Comparison of ENCODE assay signal across 20 mouse cellular contexts in the genomic region with DNA sequence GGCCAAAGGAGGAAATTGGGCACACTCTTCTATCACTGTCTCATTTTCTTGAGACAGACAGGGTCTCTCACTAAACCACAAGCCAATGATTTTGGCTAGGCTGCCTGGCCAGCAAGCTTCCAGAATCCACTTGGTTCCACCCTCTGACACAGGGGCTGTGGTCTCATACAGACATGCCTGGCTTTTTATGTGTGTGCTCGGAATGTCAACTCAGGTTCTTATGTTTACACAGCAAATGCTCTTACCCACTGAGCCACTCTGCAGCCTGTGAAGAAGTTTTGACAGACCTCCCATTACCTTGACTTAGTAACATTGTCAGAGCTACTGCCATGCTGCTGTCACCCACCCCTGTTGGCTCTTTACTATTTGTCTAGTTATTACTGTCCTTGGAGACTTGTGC. TPM values are rescaled to one million over a fixed set of nuclear protein-coding genes. Genes with fewer than 3 reads are reported as not detected.
A peak's percentile ranks its signal among the peaks of the same experiment; 100 is the strongest.
DNase-seq lines count a peak whose midpoint lies in the region; ATAC-seq and TF ChIP-seq lines count a peak whose summit lies in the region.
"Had no signal": no experiment of that assay in that cellular context is flagged by ENCODE, and none has a peak within 500 bp of the region (broad histone marks: within the 10 kb centered on the region; RNA-seq: fewer than 3 reads in every experiment).

No protein-coding gene starts in this region.

- H3K27ac ChIP-seq in liver, embryonic 15.5 days (replicated peaks) = 0 out of 2 replicates have a peak overlapping the region, but pooled peaks have one; percentile 0
- H3K27ac ChIP-seq in liver, embryonic 12.5 days = no peak overlapping the region
- H3K27ac ChIP-seq in lung, postnatal 0 days (ENCODE audit: low read length) = no peak overlapping the region
- H3K27ac ChIP-seq in stomach, embryonic 16.5 days (ENCODE audit: low read length) = no peak overlapping the region
- H3K27ac ChIP-seq: forebrain, embryonic 13.5 days; gastrocnemius, adult 2 months; heart, embryonic 13.5 days; hindbrain, embryonic 15.5 days had no signal

- no peak for TF ChIP-seq EP300 in lung, postnatal 0 days (IDR thresholded peaks at IDR 0.05)

- no peak overlapping the region for H3K4me2 ChIP-seq in liver, embryonic 15.5 days
- H3K4me2 ChIP-seq in liver, embryonic 12.5 days = no peak overlapping the region
- H3K4me2 ChIP-seq in lung, postnatal 0 days (replicated peaks; ENCODE audit: low read depth, low read length) = no peak overlapping the region
- no peak overlapping the region for H3K4me2 ChIP-seq in stomach, embryonic 16.5 days (ENCODE audit: low read depth, low read length)
- H3K4me2 ChIP-seq: forebrain, embryonic 13.5 days; heart, embryonic 13.5 days; hindbrain, embryonic 15.5 days had no signal

- peak; percentile 42 for DNase-seq in lung, postnatal 0 days (ENCODE audit: low spot score)
- DNase-seq in lung, postnatal 14 days = no peak
- DNase-seq: adrenal gland, adult 8-10 months; adrenal gland, postnatal 36 days; cerebellum, adult 2 months; cerebellum, postnatal 10 days; forebrain, postnatal 0 days; gastrocnemius, adult 2 months; gastrocnemius, postnatal 25 days; heart, postnatal 36 days had no signal

- ATAC-seq in liver, embryonic 15.5 days (ENCODE audit: insufficient read depth) = no peak
- no peak for ATAC-seq in liver, embryonic 12.5 days
- peak; percentile 70 for ATAC-seq in lung, postnatal 0 days
- ATAC-seq in stomach, embryonic 16.5 days (ENCODE audit: insufficient read depth, low FRiP score) = peak; percentile 47; the same call in 1 of the 2 replicates
- no peak for ATAC-seq in erythroblast, adult 5-6 weeks (replicated peaks; ENCODE audit: low FRiP score, poor library complexity, severe bottlenecking)
- ATAC-seq: forebrain, embryonic 13.5 days; forebrain, postnatal 0 days had no signal

- H3K27me3 ChIP-seq in liver, embryonic 15.5 days = no peaks in the 10 kb centered on the region
- no peaks in the 10 kb centered on the region for H3K27me3 ChIP-seq in liver, embryonic 12.5 days (replicated peaks)
- no peaks in the 10 kb centered on the region for H3K27me3 ChIP-seq in lung, postnatal 0 days (replicated peaks; ENCODE audit: insufficient read depth, low read length)
- H3K27me3 ChIP-seq in stomach, embryonic 16.5 days (ENCODE audit: control insufficient read depth, insufficient read depth, low read length) = no peaks in the 10 kb centered on the region
- H3K27me3 ChIP-seq: forebrain, embryonic 13.5 days; heart, embryonic 13.5 days; hindbrain, embryonic 15.5 days had no signal

- TF ChIP-seq CTCF in lung, postnatal 0 days (IDR thresholded peaks at IDR 0.05) = no peak

- no peak overlapping the region for H3K4me3 ChIP-seq in liver, embryonic 15.5 days (replicated peaks)
- no peak overlapping the region for H3K4me3 ChIP-seq in liver, embryonic 12.5 days
- H3K4me3 ChIP-seq in lung, postnatal 0 days (ENCODE audit: low read depth, low read length) = no peak overlapping the region
- H3K4me3 ChIP-seq in stomach, embryonic 16.5 days (replicated peaks; ENCODE audit: low read length) = no peak overlapping the region
- H3K4me3 ChIP-seq: forebrain, embryonic 13.5 days; gastrocnemius, adult 2 months; heart, embryonic 13.5 days; hindbrain, embryonic 15.5 days had no signal

- H3K9me3 ChIP-seq in liver, embryonic 15.5 days (replicated peaks) = no peaks in the 10 kb centered on the region
- H3K9me3 ChIP-seq in liver, embryonic 12.5 days (replicated peaks) = no peaks in the 10 kb centered on the region
- no peaks in the 10 kb centered on the region for H3K9me3 ChIP-seq in lung, postnatal 0 days (ENCODE audit: low read length)
- no peaks in the 10 kb centered on the region for H3K9me3 ChIP-seq in stomach, embryonic 16.5 days (replicated peaks; ENCODE audit: control insufficient read depth, low read length)
- H3K9me3 ChIP-seq: heart, embryonic 13.5 days; hindbrain, embryonic 15.5 days had no signal

- peaks cover 33% of the 10 kb centered on the region for H3K4me1 ChIP-seq in liver, embryonic 15.5 days (replicated peaks)
- H3K4me1 ChIP-seq in liver, embryonic 12.5 days = peaks cover 34% of the 10 kb centered on the region
- peaks cover 11% of the 10 kb centered on the region; the same call in 1 of the 2 replicates for H3K4me1 ChIP-seq in lung, postnatal 0 days (ENCODE audit: insufficient read depth, low read depth, low read length)
- peaks cover 11% of the 10 kb centered on the region; the same call in 1 of the 2 replicates for H3K4me1 ChIP-seq in stomach, embryonic 16.5 days (ENCODE audit: control insufficient read depth, insufficient read depth, low read length)

- H3K9ac ChIP-seq in liver, embryonic 15.5 days = no peak overlapping the region
- H3K9ac ChIP-seq in liver, embryonic 12.5 days = no peak overlapping the region
- no peak overlapping the region for H3K9ac ChIP-seq in lung, postnatal 0 days (replicated peaks; ENCODE audit: low read depth)
- H3K9ac ChIP-seq in stomach, embryonic 16.5 days (ENCODE audit: low read length) = no peak overlapping the region
- H3K9ac ChIP-seq: forebrain, embryonic 13.5 days; forebrain, postnatal 0 days; heart, embryonic 13.5 days; hindbrain, embryonic 15.5 days had no signal

- H3K36me3 ChIP-seq in liver, embryonic 15.5 days (replicated peaks) = no peaks in the 10 kb centered on the region
- H3K36me3 ChIP-seq in liver, embryonic 12.5 days = no peaks in the 10 kb centered on the region
- H3K36me3 ChIP-seq in lung, postnatal 0 days (ENCODE audit: insufficient read depth, low read length) = no peaks in the 10 kb centered on the region
- no peaks in the 10 kb centered on the region for H3K36me3 ChIP-seq in stomach, embryonic 16.5 days (ENCODE audit: control insufficient read depth, insufficient read depth, low read length)
- H3K36me3 ChIP-seq: heart, embryonic 13.5 days; hindbrain, embryonic 15.5 days had no signal

- 55% methylated on average over 1 of the region's 1 CpGs for WGBS in liver, embryonic 15.5 days (ENCODE audit: insufficient replicate concordance)
- WGBS in liver, embryonic 12.5 days (ENCODE audit: insufficient replicate concordance) = 70% methylated on average over 1 of the region's 1 CpGs
- 32% methylated on average over 1 of the region's 1 CpGs for WGBS in lung, postnatal 0 days
- WGBS in stomach, embryonic 16.5 days = 38% methylated on average over 1 of the region's 1 CpGs

RNA-seq across cellular contexts. Expression of a gene that starts 7.7 kb away (rescaled TPM):
- polyA plus RNA-seq in liver, embryonic 15.5 days (2015; fragmentation: Nextera tagmentation; extraction: Ambion mirVana) = 42.8 and 43.2 TPM in 2 replicates
- 71.8 and 73.5 TPM in 2 replicates for polyA plus RNA-seq in liver, embryonic 12.5 days (2016; fragmentation: Nextera tagmentation; extraction: Ambion mirVana)
- 69.7 and 73.9 TPM in 2 replicates for polyA plus RNA-seq in lung, postnatal 0 days (2015; fragmentation: Nextera tagmentation; extraction: Ambion mirVana)
- 94.5 and 111 TPM in 2 replicates for polyA plus RNA-seq in stomach, embryonic 16.5 days (2015; fragmentation: Nextera tagmentation; extraction: Ambion mirVana)
- 29.2 and 54.1 TPM in 2 replicates for total RNA-seq in erythroblast, adult 5-6 weeks (2015; ENCODE audit: low replicate concordance)
- total RNA-seq in erythroblast, adult 5-6 weeks (2017; ENCODE audit: low replicate concordance) = 38.6 and 72.2 TPM in 2 replicates

RNA-seq across cellular contexts. Expression of a gene that starts 32.4 kb away (rescaled TPM):
- 13.9 and 14.5 TPM in 2 replicates for polyA plus RNA-seq in liver, embryonic 15.5 days (2015; fragmentation: Nextera tagmentation; extraction: Ambion mirVana)
- polyA plus RNA-seq in liver, embryonic 12.5 days (2016; fragmentation: Nextera tagmentation; extraction: Ambion mirVana) = 6.6 and 7.6 TPM in 2 replicates
- polyA plus RNA-seq in lung, postnatal 0 days (2015; fragmentation: Nextera tagmentation; extraction: Ambion mirVana) = 5.5 TPM in 2 replicates
- 4.7 and 6.1 TPM in 2 replicates for polyA plus RNA-seq in stomach, embryonic 16.5 days (2015; fragmentation: Nextera tagmentation; extraction: Ambion mirVana)
- total RNA-seq in erythroblast, adult 5-6 weeks (2015; ENCODE audit: low replicate concordance) = 143 and 177 TPM in 2 replicates
- 89.2 and 93.5 TPM in 2 replicates for total RNA-seq in erythroblast, adult 5-6 weeks (2017; ENCODE audit: low replicate concordance)
- total RNA-seq: ES-E14 had no signal

RNA-seq across cellular contexts. Expression of a gene that starts 39.5 kb away (rescaled TPM):
- polyA plus RNA-seq in liver, embryonic 15.5 days (2015; fragmentation: Nextera tagmentation; extraction: Ambion mirVana) = 0.08 TPM in 1 of 2 replicates, not detected in the other
- 0.06 TPM in 1 of 2 replicates, not detected in the other for polyA plus RNA-seq in liver, embryonic 12.5 days (2016; fragmentation: Nextera tagmentation; extraction: Ambion mirVana)
- polyA plus RNA-seq in lung, postnatal 0 days (2015; fragmentation: Nextera tagmentation; extraction: Ambion mirVana) = 0.04 TPM in 2 replicates
- 0.36 and 0.37 TPM in 2 replicates for polyA plus RNA-seq in stomach, embryonic 16.5 days (2015; fragmentation: Nextera tagmentation; extraction: Ambion mirVana)
- not detected in 2 replicates for total RNA-seq in erythroblast, adult 5-6 weeks (2015; ENCODE audit: low replicate concordance)
- total RNA-seq in erythroblast, adult 5-6 weeks (2017; ENCODE audit: low replicate concordance) = not detected in 2 replicates
- total RNA-seq: heart, postnatal 36 days had no signal
- polyA plus RNA-seq: embryonic facial prominence, embryonic 11.5 days had no signal

RNA-seq across cellular contexts. Expression of a gene that starts 59.7 kb away (rescaled TPM):
- polyA plus RNA-seq in liver, embryonic 15.5 days (2015; fragmentation: Nextera tagmentation; extraction: Ambion mirVana) = 0.15 TPM in 1 of 2 replicates, not detected in the other
- 0.18 TPM in 1 of 2 replicates, not detected in the other for polyA plus RNA-seq in liver, embryonic 12.5 days (2016; fragmentation: Nextera tagmentation; extraction: Ambion mirVana)
- 0.11 and 0.40 TPM in 2 replicates for polyA plus RNA-seq in lung, postnatal 0 days (2015; fragmentation: Nextera tagmentation; extraction: Ambion mirVana)
- polyA plus RNA-seq in stomach, embryonic 16.5 days (2015; fragmentation: Nextera tagmentation; extraction: Ambion mirVana) = 0.34 and 0.45 TPM in 2 replicates
- not detected in 2 replicates for total RNA-seq in erythroblast, adult 5-6 weeks (2015; ENCODE audit: low replicate concordance)
- 0.26 TPM in 1 of 2 replicates, not detected in the other for total RNA-seq in erythroblast, adult 5-6 weeks (2017; ENCODE audit: low replicate concordance)
- total RNA-seq: adrenal gland, postnatal 36 days; ES-E14; gastrocnemius, adult 2 months; gastrocnemius, postnatal 25 days; heart, adult 8-10 months; heart, postnatal 36 days had no signal
- polyA plus RNA-seq: embryonic facial prominence, embryonic 11.5 days had no signal

RNA-seq across cellular contexts. Expression of a gene that starts 59.9 kb away (rescaled TPM):
- polyA plus RNA-seq in liver, embryonic 15.5 days (2015; fragmentation: Nextera tagmentation; extraction: Ambion mirVana) = 48.6 and 56.8 TPM in 2 replicates
- 39.3 and 40.8 TPM in 2 replicates for polyA plus RNA-seq in liver, embryonic 12.5 days (2016; fragmentation: Nextera tagmentation; extraction: Ambion mirVana)
- 8.4 and 8.9 TPM in 2 replicates for polyA plus RNA-seq in lung, postnatal 0 days (2015; fragmentation: Nextera tagmentation; extraction: Ambion mirVana)
- polyA plus RNA-seq in stomach, embryonic 16.5 days (2015; fragmentation: Nextera tagmentation; extraction: Ambion mirVana) = 9.1 and 11.1 TPM in 2 replicates
- total RNA-seq in erythroblast, adult 5-6 weeks (2015; ENCODE audit: low replicate concordance) = 501 and 553 TPM in 2 replicates
- total RNA-seq in erythroblast, adult 5-6 weeks (2017; ENCODE audit: low replicate concordance) = 1,057 and 1,255 TPM in 2 replicates

Comparison
In these comparisons a context has a peak if more than half of its experiments do, and no peak if none do; other contexts are left out.
1. ATAC-seq: peak in lung, postnatal 0 days (single experiment) and stomach, embryonic 16.5 days (single experiment); none in liver, embryonic 15.5 days (single experiment), liver, embryonic 12.5 days (single experiment) and erythroblast, adult 5-6 weeks (single experiment).